ENCODE assay signal across 18 mouse cellular contexts in the genomic region with DNA sequence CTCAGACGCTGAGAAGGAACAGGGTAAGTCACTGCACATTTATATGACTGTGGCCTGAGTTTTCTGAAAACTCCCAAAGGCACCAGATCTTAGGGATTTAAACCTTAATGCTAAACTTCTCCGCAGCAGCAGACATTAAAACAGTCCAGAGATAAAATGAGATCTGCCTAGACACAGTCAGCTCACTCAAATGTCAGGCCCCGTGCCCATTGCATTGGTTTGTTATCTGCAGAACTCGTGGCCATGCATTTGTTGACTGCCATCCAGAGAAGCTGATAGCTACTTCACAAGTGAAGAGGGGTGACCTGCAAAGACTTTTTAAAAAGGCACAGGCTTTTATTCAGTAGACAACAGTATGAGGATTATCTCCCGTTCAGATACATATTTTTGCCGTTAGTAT.
DNase-seq lines count a peak whose midpoint lies in the region; ATAC-seq and TF ChIP-seq lines count a peak whose summit lies in the region.
"Had no signal": no experiment of that assay in that cellular context is flagged by ENCODE, and none has a peak within 500 bp of the region (broad histone marks: within the 10 kb centered on the region; RNA-seq: fewer than 3 reads in every experiment).

No protein-coding gene starts in this region.

- H3K4me1 ChIP-seq in forebrain, embryonic 15.5 days, result 0 out of 2 replicates have a peak, but pooled peaks cover 2% of the 10 kb centered on the region
- H3K4me1 ChIP-seq in forebrain, embryonic 14.5 days (ENCODE audit: control insufficient read depth, insufficient read depth, low read length), result no peaks in the 10 kb centered on the region
- peaks cover 3% of the 10 kb centered on the region; the same call in 1 of the 2 replicates for H3K4me1 ChIP-seq in cortical plate, adult 2 months (ENCODE audit: control insufficient read depth, insufficient read depth, low read length)
- H3K4me1 ChIP-seq: embryonic facial prominence, embryonic 10.5 days; heart, embryonic 13.5 days; hindbrain, embryonic 10.5 days; intestine, embryonic 15.5 days had no signal

- no peak overlapping the region for H3K9ac ChIP-seq in forebrain, embryonic 15.5 days (replicated peaks)
- no peak overlapping the region for H3K9ac ChIP-seq in forebrain, embryonic 14.5 days (ENCODE audit: low read length)
- H3K9ac ChIP-seq: heart, embryonic 13.5 days; hindbrain, embryonic 14.5 days; intestine, embryonic 15.5 days had no signal

- DNase-seq in forebrain, embryonic 14.5 days (ENCODE audit: low spot score), result no peak
- DNase-seq in heart, adult 11 months, result peak; percentile 86
- DNase-seq in heart, postnatal 4 days, result no peak
- peak; percentile 1 to 17 for DNase-seq in heart, adult 9 months (ENCODE audit: low spot score in 2 of 2)
- DNase-seq in heart, postnatal 14 days, result no peak
- DNase-seq: adrenal gland, postnatal 10 days; cerebellum, adult 11-12 months; cerebellum, adult 9-10 months; cerebellum, postnatal 25 days; gastrocnemius, postnatal 10 days; kidney, adult 18-20 months had no signal

- no peaks in the 10 kb centered on the region for H3K9me3 ChIP-seq in forebrain, embryonic 15.5 days
- no peaks in the 10 kb centered on the region for H3K9me3 ChIP-seq in forebrain, embryonic 14.5 days (replicated peaks; ENCODE audit: control insufficient read depth, low read length)
- H3K9me3 ChIP-seq: embryonic facial prominence, embryonic 10.5 days; heart, embryonic 13.5 days; hindbrain, embryonic 10.5 days; intestine, embryonic 15.5 days had no signal

- no peak; the same call in 1 of the 2 replicates for ATAC-seq in forebrain, embryonic 15.5 days (replicated peaks)
- ATAC-seq in forebrain, embryonic 14.5 days, result no peak
- ATAC-seq: intestine, embryonic 15.5 days had no signal

- H3K27me3 ChIP-seq in forebrain, embryonic 15.5 days, result no peaks in the 10 kb centered on the region
- no peaks in the 10 kb centered on the region for H3K27me3 ChIP-seq in forebrain, embryonic 14.5 days (replicated peaks; ENCODE audit: control insufficient read depth, insufficient read depth, low read length)
- H3K27me3 ChIP-seq: heart, embryonic 13.5 days; intestine, embryonic 15.5 days had no signal

- TF ChIP-seq CTCF in cortical plate, adult 2 months (IDR thresholded peaks at IDR 0.05; ENCODE audit: extremely low read depth, insufficient read depth, low read length), result no peak

- H3K4me3 ChIP-seq in forebrain, embryonic 15.5 days, result no peak overlapping the region
- no peak overlapping the region for H3K4me3 ChIP-seq in forebrain, embryonic 14.5 days (ENCODE audit: low read depth, low read length)
- H3K4me3 ChIP-seq in cortical plate, adult 2 months (ENCODE audit: insufficient read depth, low read length), result no peak overlapping the region
- H3K4me3 ChIP-seq: embryonic facial prominence, embryonic 10.5 days; heart, embryonic 13.5 days; hindbrain, embryonic 10.5 days; intestine, embryonic 15.5 days had no signal

- intact Hi-C loops in heart, postnatal 14 days (cut with DNase I), result no loop called here

- TF ChIP-seq POLR2A in cortical plate, adult 2 months (IDR thresholded peaks at IDR 0.05; ENCODE audit: extremely low read depth, insufficient read depth, low read length), result no peak

- H3K27ac ChIP-seq in forebrain, embryonic 15.5 days (replicated peaks), result 0 out of 2 replicates have a peak overlapping the region, but pooled peaks have one; percentile 37
- no peak overlapping the region for H3K27ac ChIP-seq in forebrain, embryonic 14.5 days (ENCODE audit: low read depth, low read length)
- 0 out of 2 replicates have a peak overlapping the region, but pooled peaks have one; percentile 10 for H3K27ac ChIP-seq in cortical plate, adult 2 months (ENCODE audit: insufficient read depth, low read length)
- H3K27ac ChIP-seq: embryonic facial prominence, embryonic 10.5 days; heart, embryonic 13.5 days; hindbrain, embryonic 10.5 days; hindbrain, embryonic 14.5 days; intestine, embryonic 15.5 days had no signal

- no peaks in the 10 kb centered on the region for H3K36me3 ChIP-seq in forebrain, embryonic 15.5 days
- H3K36me3 ChIP-seq in forebrain, embryonic 14.5 days (ENCODE audit: control insufficient read depth, insufficient read depth, low read length), result no peaks in the 10 kb centered on the region
- H3K36me3 ChIP-seq: embryonic facial prominence, embryonic 10.5 days; heart, embryonic 13.5 days; hindbrain, embryonic 10.5 days; intestine, embryonic 15.5 days had no signal

- 82% methylated on average over 6 of the region's 6 CpGs for WGBS in forebrain, embryonic 15.5 days
- 85% methylated on average over 6 of the region's 6 CpGs for WGBS in forebrain, embryonic 14.5 days

- no peak overlapping the region for H3K4me2 ChIP-seq in forebrain, embryonic 15.5 days (replicated peaks)
- no peak overlapping the region for H3K4me2 ChIP-seq in forebrain, embryonic 14.5 days (ENCODE audit: low read length)
- H3K4me2 ChIP-seq: heart, embryonic 13.5 days; hindbrain, embryonic 14.5 days; intestine, embryonic 15.5 days had no signal

Comparison
In these comparisons a context has a peak if more than half of its experiments do, and no peak if none do; other contexts are left out.
1. DNase-seq: peak in heart, adult 11 months (single experiment) and heart, adult 9 months (2 of 2); none in forebrain, embryonic 14.5 days (single experiment), heart, postnatal 4 days (single experiment) and heart, postnatal 14 days (0 of 2).